Mouse (Mus musculus) testis, postnatal 14 days (tissue): ENCODE measurements around the gene Ttc22.

Source experiments
- DNase-seq: peaks from one replicate; pipeline ENCODE4 v3.0.0; 2021; ENCODE audit warnings: low spot score

Gene Ttc22

GRCm38 (mm10) chr4:106663956-106664470 is 41.8 kb downstream of the Ttc22 start:
- DNase-seq, result no peak

- no peak for DNase-seq
Observed at GRCm38 (mm10) chr4:106664697-106665096, 42.5 kb downstream of the Ttc22 start.

GRCm38 (mm10) chr4:106665269-106665668 is 43.0 kb downstream of the Ttc22 start:
- no peak for DNase-seq

GRCm38 (mm10) chr4:106665673-106666072 is 43.4 kb downstream of the Ttc22 start:
- no peak for DNase-seq

GRCm38 (mm10) chr4:106666546-106666945 is 44.3 kb downstream of the Ttc22 start:
- no peak for DNase-seq

GRCm38 (mm10) chr4:106676749-106677148 is 54.5 kb downstream of the Ttc22 start:
- no peak for DNase-seq

- peak; percentile 89 for DNase-seq
Observed at GRCm38 (mm10) chr4:106678442-106679118, 56.3 kb downstream of the Ttc22 start, which contains the start of gene Ttc4. Gene Ttc4, minus strand, starts transcription at chr4:106678944.

- no peak for DNase-seq
Observed at GRCm38 (mm10) chr4:106679152-106679551, 56.9 kb downstream of the Ttc22 start.

- DNase-seq, result no peak
Observed at GRCm38 (mm10) chr4:106680955-106681354, 58.7 kb downstream of the Ttc22 start.

- no peak for DNase-seq
Observed at GRCm38 (mm10) chr4:106688636-106689296, 66.5 kb downstream of the Ttc22 start.
